13 mouse cellular contexts compared by ENCODE assay signal in the genomic region with DNA sequence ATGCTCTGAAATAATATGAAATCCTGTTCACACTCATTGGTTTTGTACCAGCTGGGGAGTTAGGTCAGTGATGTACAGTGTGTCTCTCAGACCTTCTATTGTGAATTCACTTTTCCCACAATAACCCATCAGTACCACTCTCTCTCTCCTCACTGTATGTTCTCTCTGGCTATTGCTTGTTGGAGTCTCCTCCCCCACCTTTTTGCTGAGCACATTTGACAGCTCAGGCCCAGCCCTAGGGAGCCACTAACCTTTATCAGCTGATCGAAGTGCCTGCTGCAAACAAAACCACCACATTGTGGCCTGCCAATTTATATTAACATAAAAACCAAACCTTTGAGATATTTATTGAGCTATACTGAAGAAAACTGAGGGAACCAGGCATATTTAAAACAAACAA. TPM values are rescaled to one million over a fixed set of nuclear protein-coding genes. Genes with fewer than 3 reads are reported as not detected.
A peak's percentile ranks its signal among the peaks of the same experiment; 100 is the strongest.
DNase-seq lines count a peak whose midpoint lies in the region; ATAC-seq and TF ChIP-seq lines count a peak whose summit lies in the region.
"Had no signal": no experiment of that assay in that cellular context is flagged by ENCODE, and none has a peak within 500 bp of the region (broad histone marks: within the 10 kb centered on the region; RNA-seq: fewer than 3 reads in every experiment).

No protein-coding gene starts in this region.

- H3K9ac ChIP-seq in hindbrain, postnatal 0 days (replicated peaks; ENCODE audit: low read length) = peak overlapping the region; percentile 90

- no peaks in the 10 kb centered on the region for H3K27me3 ChIP-seq in hindbrain, postnatal 0 days (ENCODE audit: insufficient read depth, low read length)

- H3K27ac ChIP-seq in hindbrain, postnatal 0 days = peak overlapping the region; percentile 95
- 0 out of 2 replicates have a peak overlapping the region, but pooled peaks have one; percentile 56 for H3K27ac ChIP-seq in olfactory bulb, adult 2 months (ENCODE audit: insufficient read depth, low read depth, low read length)

- TF ChIP-seq POLR2A in olfactory bulb, adult 2 months (IDR thresholded peaks at IDR 0.05; ENCODE audit: insufficient read depth, low read depth, low read length) = no peak

- peak overlapping the region; percentile 88 for H3K4me3 ChIP-seq in hindbrain, postnatal 0 days (ENCODE audit: low read length)
- peak overlapping the region; percentile 30; the same call in 1 of the 2 replicates for H3K4me3 ChIP-seq in olfactory bulb, adult 2 months (ENCODE audit: insufficient read depth, low read depth, low read length)
- H3K4me3 ChIP-seq: erythroblast, embryonic 14.5 days had no signal

- 13% methylated on average over 1 of the region's 1 CpGs for WGBS in hindbrain, postnatal 0 days
- 8% methylated on average over 1 of the region's 1 CpGs for WGBS in olfactory bulb, adult 2 months

- H3K4me2 ChIP-seq in hindbrain, postnatal 0 days (ENCODE audit: low read depth, low read length) = peak overlapping the region; percentile 69

- peak; percentile 38 to 55 for DNase-seq in cerebellum, postnatal 14 days
- DNase-seq in cerebellum, adult 9-10 months = no peak
- peak; percentile 39 for DNase-seq in retina, postnatal 1 day
- no peak for DNase-seq in retina, embryonic 14.5 days (ENCODE audit: low spot score)
- peak; percentile 63 for DNase-seq in hindbrain, postnatal 0 days (ENCODE audit: low spot score)
- DNase-seq in kidney, adult 8-10 months = no peak
- no peak for DNase-seq in lung, postnatal 14 days

- no peak for TF ChIP-seq CTCF in hindbrain, postnatal 0 days (IDR thresholded peaks at IDR 0.05; ENCODE audit: low read depth)
- TF ChIP-seq CTCF in olfactory bulb, adult 2 months (IDR thresholded peaks at IDR 0.05; ENCODE audit: insufficient read depth, low read depth, low read length) = no peak

- ATAC-seq in hindbrain, postnatal 0 days = peak; percentile 35; the same call in 1 of the 2 replicates
- ATAC-seq: inflammation-experienced regulatory T-cells, adult 6 months had no signal

- H3K36me3 ChIP-seq in hindbrain, postnatal 0 days (ENCODE audit: insufficient read depth, low read length) = peaks cover 3% of the 10 kb centered on the region; the same call in 1 of the 2 replicates
- H3K36me3 ChIP-seq: G1E had no signal

- no peaks in the 10 kb centered on the region for H3K9me3 ChIP-seq in hindbrain, postnatal 0 days (ENCODE audit: low read length)
- H3K9me3 ChIP-seq: G1E had no signal

- H3K4me1 ChIP-seq in hindbrain, postnatal 0 days (ENCODE audit: insufficient read depth, low read length) = no peaks in the 10 kb centered on the region
- H3K4me1 ChIP-seq in olfactory bulb, adult 2 months (ENCODE audit: control insufficient read depth, insufficient read depth, low read length) = peaks cover 6% of the 10 kb centered on the region; the same call in 1 of the 2 replicates

RNA-seq across cellular contexts. Expression of a gene that starts 1.6 kb away (rescaled TPM):
- total RNA-seq in hindbrain, postnatal 0 days (2014; rRNA removed) = 125 and 126 TPM in 2 replicates
- polyA plus RNA-seq in hindbrain, postnatal 0 days (2015; fragmentation: Nextera tagmentation; extraction: Ambion mirVana) = 361 and 363 TPM in 2 replicates
- 107 and 444 TPM in 2 replicates for polyA plus RNA-seq in olfactory bulb, adult 2 months (2012; ENCODE audit: insufficient read depth, insufficient read length, low replicate concordance, missing spikeins)
- total RNA-seq: granulocyte monocyte progenitor cell, adult 5-6 weeks had no signal
- polyA plus RNA-seq: erythroblast, embryonic 14.5 days; G1E; liver, adult 2 months had no signal

RNA-seq across cellular contexts. Expression of a gene that starts 16.0 kb away (rescaled TPM):
- 33.9 and 39.7 TPM in 2 replicates for total RNA-seq in hindbrain, postnatal 0 days (2014; rRNA removed)
- polyA plus RNA-seq in hindbrain, postnatal 0 days (2015; fragmentation: Nextera tagmentation; extraction: Ambion mirVana) = 37.3 and 42.1 TPM in 2 replicates
- polyA plus RNA-seq in olfactory bulb, adult 2 months (2012; ENCODE audit: insufficient read depth, insufficient read length, low replicate concordance, missing spikeins) = not detected in 2 replicates
- polyA plus RNA-seq: erythroblast, embryonic 14.5 days; G1E had no signal

RNA-seq across cellular contexts. Expression of a gene that starts 50.0 kb away (rescaled TPM):
- 33.5 and 36.6 TPM in 2 replicates for total RNA-seq in hindbrain, postnatal 0 days (2014; rRNA removed)
- 70.7 and 76.5 TPM in 2 replicates for polyA plus RNA-seq in hindbrain, postnatal 0 days (2015; fragmentation: Nextera tagmentation; extraction: Ambion mirVana)
- not detected in 2 replicates for polyA plus RNA-seq in olfactory bulb, adult 2 months (2012; ENCODE audit: insufficient read depth, insufficient read length, low replicate concordance, missing spikeins)

Comparison
In these comparisons a context has a peak if more than half of its experiments do, and no peak if none do; other contexts are left out.
1. DNase-seq: peak in cerebellum, postnatal 14 days (2 of 2), retina, postnatal 1 day (single experiment) and hindbrain, postnatal 0 days (single experiment); none in cerebellum, adult 9-10 months (single experiment), retina, embryonic 14.5 days (single experiment), kidney, adult 8-10 months (0 of 2) and lung, postnatal 14 days (single experiment).